Mouse (Mus musculus) effector memory CD4-positive, alpha-beta T cell, adult 5 months (primary cell): ENCODE results near the gene Rbl2. TPM values are rescaled to one million over a fixed set of nuclear protein-coding genes. Genes with fewer than 3 reads are reported as not detected.

ENCODE experiments used
- polyA plus RNA-seq: library from polyadenylated mRNA; unstranded; fragments of 100-300 nt; shearing (Covaris generic); gene quantifications from one replicate; pipeline ENCODE4 v1.2.1, GENCODE M21; 2017

Gene Rbl2
- polyA plus RNA-seq = 88.0 TPM

DNA sequence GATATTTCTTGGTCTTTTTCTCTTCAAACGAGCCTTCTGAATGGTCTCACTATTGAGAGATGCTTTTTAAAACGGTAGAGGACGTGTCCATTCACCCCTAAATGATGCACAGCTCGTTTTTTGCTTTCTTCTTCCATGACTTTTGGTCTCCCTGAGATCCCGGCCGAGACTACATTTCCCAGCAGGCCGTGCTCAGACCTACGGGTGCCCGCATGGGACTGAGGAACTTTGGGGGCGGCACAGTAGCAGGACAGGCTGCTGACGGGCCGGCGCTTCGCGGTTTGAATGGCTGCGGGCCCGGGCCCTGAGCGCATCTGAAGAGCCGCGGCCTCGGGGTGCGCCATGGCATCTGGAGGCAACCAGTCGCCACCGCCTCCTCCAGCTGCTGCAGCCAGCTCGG, at the start of gene Rbl2:
TSS of gene Rbl2 (plus strand) at position 224 of the 400 bp plus-strand sequence.

Other genes with a start within 250 kb of the Rbl2 start
- gene Chd9, start 241.7 kb upstream of the Rbl2 start, polyA plus RNA-seq = 98.9 TPM
- 15.3 TPM for gene Aktip, start 129.9 kb downstream of the Rbl2 start, polyA plus RNA-seq
- 3.7 TPM for gene Rpgrip1l, start 243.2 kb downstream of the Rbl2 start, polyA plus RNA-seq
- gene Fto, start 243.5 kb downstream of the Rbl2 start, polyA plus RNA-seq = 62.7 TPM